Mouse (Mus musculus) hindbrain, postnatal 0 days (tissue): ENCODE measurements around the gene Chac1. TPM values are rescaled to one million over a fixed set of nuclear protein-coding genes. Genes with fewer than 3 reads are reported as not detected.

Experiments
- ATAC-seq: fragments of 200-750 bp; cut with Nextera tagmentation; 2 replicates; pipeline ENCODE4 v1.8.0; 2017; ENCODE audit warnings: mild to moderate bottlenecking, moderate TSS enrichment, moderate library complexity
- DNase-seq: peaks from one replicate; pipeline ENCODE4 v3.0.0-alpha.2; 2015; ENCODE audit warnings: low spot score
- H3K27ac ChIP-seq: fragments of 300-500 bp; sonication (generic); 2 replicates; pipeline ENCODE4 v1.5.1; 2014; ENCODE audit warnings: mild to moderate bottlenecking
- H3K27me3 ChIP-seq: fragments of 300-500 bp; sonication (generic); 2 replicates; pipeline ENCODE4 v1.6.1; 2014; ENCODE audit warnings: low read length, mixed read lengths; ENCODE audit not compliant: insufficient read depth
- H3K36me3 ChIP-seq: fragments of 300-500 bp; sonication (generic); 2 replicates; pipeline ENCODE4 v1.6.1; 2014; ENCODE audit warnings: low read length, mixed read lengths; ENCODE audit not compliant: insufficient read depth
- H3K4me1 ChIP-seq: fragments of 300-500 bp; sonication (generic); 2 replicates; pipeline ENCODE4 v1.6.1; 2014; ENCODE audit warnings: antibody characterized with exemption, low read length, mixed read lengths; ENCODE audit not compliant: insufficient read depth
- H3K4me2 ChIP-seq: fragments of 300-500 bp; sonication (generic); 2 replicates; pipeline ENCODE4 v1.6.1; 2014; ENCODE audit warnings: low read depth, mild to moderate bottlenecking, low read length, moderate library complexity, mixed read lengths
- H3K4me3 ChIP-seq: fragments of 300-500 bp; sonication (generic); 2 replicates; pipeline ENCODE4 v1.5.1; 2014; ENCODE audit warnings: low read length
- H3K9ac ChIP-seq: fragments of 300-500 bp; sonication (generic); replicated peaks from 2 replicates; pipeline ENCODE4 v1.6.1; 2014; ENCODE audit warnings: mild to moderate bottlenecking, low read length, moderate library complexity, mixed read lengths
- H3K9me3 ChIP-seq: fragments of 300-500 bp; sonication (generic); 2 replicates; pipeline ENCODE4 v1.6.1; 2016; ENCODE audit warnings: low read length, mixed read lengths
- CTCF ChIP-seq: IDR thresholded peaks from 2 replicates; pipeline ENCODE4 v1.5.1; 2016; ENCODE audit warnings: antibody characterized with exemption, control low read depth, low read depth
- WGBS: fragments of 180-500 bp; shearing (Covaris S2); extraction: QIAGEN DNeasy Blood & Tissue Kit; methylation state at CpG from one replicate; pipeline ENCODE4 v1.1.7; 2014; 5-methylcytosine and 5-hydroxymethylcytosine counted together
- polyA plus RNA-seq: library from polyadenylated mRNA; unstranded; fragments of >200 nt; fragmentation: Nextera tagmentation; extraction: Ambion mirVana; gene quantifications from 2 replicates; pipeline ENCODE4 v1.2.1, GENCODE M21; 2015
- total RNA-seq: library from RNA; depleted of rRNA; stranded (reverse); fragments of >200 nt; gene quantifications from 2 replicates; pipeline ENCODE4 v1.2.3, GENCODE M21; 2014

The Chac1 gene
- total and polyA plus RNA-seq, 2 experiments from 2014 or later = 12.6 to 22.6 TPM

DNA sequence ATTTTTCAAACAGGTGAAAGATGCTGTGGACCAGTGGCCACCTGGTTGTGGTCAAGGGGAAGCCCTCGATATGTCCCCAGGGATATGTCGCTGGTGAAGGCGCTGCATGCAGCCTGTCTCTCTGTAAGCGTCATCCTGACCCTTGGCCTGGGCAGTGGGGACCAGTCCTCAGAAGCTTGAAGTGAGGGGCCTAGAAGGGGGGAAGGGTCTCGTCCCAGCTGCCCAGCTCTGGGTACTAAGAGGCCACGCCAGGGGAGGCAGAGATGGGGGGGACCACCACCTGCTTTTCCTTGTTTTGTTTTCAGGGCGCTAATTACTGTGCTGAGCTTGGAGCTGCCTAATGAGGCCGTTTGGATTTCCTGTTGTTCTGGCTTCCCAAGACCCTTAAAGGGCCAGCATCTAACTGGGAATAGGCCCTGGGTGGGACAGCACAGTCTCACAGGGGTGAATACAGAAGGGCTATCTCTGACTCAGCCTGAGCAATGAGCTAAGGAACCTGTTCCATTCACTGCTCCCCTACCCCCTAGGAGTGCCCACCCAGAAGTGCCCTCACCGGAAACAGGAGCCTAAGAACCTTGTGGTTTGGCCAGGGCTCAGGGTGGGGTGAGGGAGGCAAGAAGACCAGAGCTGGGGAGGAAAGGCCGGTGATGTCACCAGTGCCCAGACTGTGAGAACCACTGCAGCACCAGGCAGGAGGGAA is 37.1 kb upstream of the Chac1 start:
- no peak overlapping the region for H3K4me2 ChIP-seq
- no peak overlapping the region for H3K27ac ChIP-seq
- no peaks in the 10 kb centered on the region for H3K9me3 ChIP-seq
- no peak for TF ChIP-seq CTCF
- no peaks in the 10 kb centered on the region for H3K36me3 ChIP-seq
- no peak overlapping the region for H3K9ac ChIP-seq
- H3K4me1 ChIP-seq = no peaks in the 10 kb centered on the region
- no peak overlapping the region for H3K4me3 ChIP-seq
- DNase-seq (no peak), ATAC-seq (no peak)
- WGBS = 32% methylated on average over 10 of the region's 10 CpGs
- H3K27me3 ChIP-seq = 0 out of 2 replicates have a peak, but pooled peaks cover 3% of the 10 kb centered on the region

DNA sequence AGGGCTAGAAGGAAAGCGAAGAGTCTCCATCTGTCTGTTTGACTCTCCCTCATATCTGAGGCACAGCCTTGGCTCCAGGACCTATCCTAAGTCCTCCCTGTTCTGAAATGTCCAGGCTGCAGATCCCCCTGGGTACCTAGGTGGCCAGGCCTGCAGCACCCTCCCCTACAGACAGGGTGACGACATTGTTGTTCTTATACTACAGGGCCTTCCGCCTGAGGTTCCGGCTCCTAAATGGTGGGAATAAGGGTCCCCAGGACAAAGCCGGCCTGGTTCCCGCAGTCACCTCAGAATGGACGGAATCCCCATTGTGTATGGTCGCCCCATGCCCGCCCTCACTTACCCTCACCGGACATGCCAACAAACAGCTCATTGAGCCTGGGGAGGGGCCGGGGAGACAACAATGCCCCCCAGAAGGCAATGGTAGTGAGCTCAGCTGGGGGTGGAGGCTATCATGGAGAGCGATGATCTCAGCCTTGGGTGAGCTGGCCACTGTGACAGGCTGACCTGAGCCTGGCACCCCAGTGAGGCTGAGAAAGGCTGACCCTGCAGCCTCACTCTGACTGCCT is 36.2 kb upstream of the Chac1 start:
- H3K4me1 ChIP-seq = no peaks in the 10 kb centered on the region
- H3K27me3 ChIP-seq = 0 out of 2 replicates have a peak, but pooled peaks cover 3% of the 10 kb centered on the region
- DNase-seq = no peak
- no peaks in the 10 kb centered on the region for H3K36me3 ChIP-seq
- H3K9ac ChIP-seq = no peak overlapping the region
- no peaks in the 10 kb centered on the region for H3K9me3 ChIP-seq
- no peak for TF ChIP-seq CTCF
- H3K4me2 ChIP-seq = no peak overlapping the region
- no peak overlapping the region for H3K4me3 ChIP-seq
- no peak overlapping the region for H3K27ac ChIP-seq
- WGBS = 58% methylated on average over 12 of the region's 12 CpGs
- ATAC-seq = no peak

DNA sequence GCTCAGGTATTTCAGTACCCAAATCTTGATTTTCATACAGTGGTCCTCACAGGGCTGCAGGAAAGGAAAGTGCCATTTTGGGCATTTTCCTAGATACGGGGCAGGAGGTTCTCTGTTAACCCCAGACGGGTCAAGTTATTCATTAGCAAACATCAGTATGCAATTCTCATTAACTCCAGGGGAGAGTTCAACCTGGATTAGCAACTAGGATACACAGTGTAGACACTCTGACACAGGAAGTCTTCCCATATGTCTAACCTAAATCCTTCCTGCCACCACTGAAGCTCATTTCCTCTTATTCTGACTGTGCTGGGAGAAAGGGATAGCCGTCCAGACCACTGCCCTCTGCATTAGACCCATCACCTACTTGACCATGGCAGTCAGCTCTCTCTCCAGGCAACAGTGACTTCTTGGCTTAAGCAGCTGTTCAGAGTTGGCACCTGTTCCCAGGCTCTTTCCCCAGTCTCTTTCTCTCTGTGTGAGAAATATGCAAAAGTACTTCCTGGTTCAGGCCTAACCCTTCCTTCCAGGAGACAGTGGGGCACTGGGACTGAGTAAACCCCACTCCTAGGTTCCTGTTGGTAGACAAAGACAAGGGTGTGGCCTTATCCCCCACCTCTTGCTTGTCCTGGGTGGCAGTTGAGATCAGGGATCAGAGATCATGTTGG is 32.9 kb upstream of the Chac1 start:
- Histone ChIP-seq H3K4me3 (no peak overlapping the region), H3K27ac (no peak overlapping the region), H3K9me3 (no peaks in the 10 kb centered on the region), H3K36me3 (no peaks in the 10 kb centered on the region), H3K4me1 (peaks cover 12% of the 10 kb centered on the region), H3K4me2 (no peak overlapping the region), H3K9ac (no peak overlapping the region), H3K27me3 (peaks cover 20% of the 10 kb centered on the region; the same call in 1 of the 2 replicates)
- DNase-seq (no peak), ATAC-seq (no peak)
- TF ChIP-seq CTCF = no peak
- WGBS = 75% methylated on average over 3 of the region's 3 CpGs

DNA sequence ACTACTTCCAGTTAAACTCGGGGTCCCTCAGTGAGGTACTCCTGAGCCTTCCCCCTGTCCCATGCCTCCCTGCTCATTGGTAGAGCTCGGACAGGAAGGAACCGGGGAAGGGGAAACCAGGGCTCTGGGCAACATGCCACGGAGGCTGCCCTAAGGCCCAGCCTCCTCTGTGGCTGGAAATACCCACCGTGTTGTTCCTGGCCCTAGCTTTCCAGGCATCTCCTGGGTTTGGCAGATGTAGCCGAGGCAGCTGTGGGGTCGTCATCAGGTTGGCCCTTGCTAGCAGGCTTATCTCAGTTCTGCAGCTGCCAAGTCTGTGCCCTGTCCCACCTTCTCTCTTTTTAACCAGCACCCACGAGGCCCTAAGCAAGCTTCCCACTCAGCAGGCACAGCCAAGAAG is 30.5 kb upstream of the Chac1 start:
- WGBS = 53% methylated on average over 8 of the region's 8 CpGs
- no peaks in the 10 kb centered on the region for H3K36me3 ChIP-seq
- ATAC-seq = no peak
- TF ChIP-seq CTCF = no peak
- H3K27me3 ChIP-seq = peaks cover 33% of the 10 kb centered on the region
- DNase-seq = no peak
- no peak overlapping the region for H3K4me2 ChIP-seq
- H3K4me3 ChIP-seq = no peak overlapping the region
- H3K9me3 ChIP-seq = no peaks in the 10 kb centered on the region
- peaks cover 25% of the 10 kb centered on the region for H3K4me1 ChIP-seq
- H3K27ac ChIP-seq = no peak overlapping the region
- no peak overlapping the region for H3K9ac ChIP-seq

DNA sequence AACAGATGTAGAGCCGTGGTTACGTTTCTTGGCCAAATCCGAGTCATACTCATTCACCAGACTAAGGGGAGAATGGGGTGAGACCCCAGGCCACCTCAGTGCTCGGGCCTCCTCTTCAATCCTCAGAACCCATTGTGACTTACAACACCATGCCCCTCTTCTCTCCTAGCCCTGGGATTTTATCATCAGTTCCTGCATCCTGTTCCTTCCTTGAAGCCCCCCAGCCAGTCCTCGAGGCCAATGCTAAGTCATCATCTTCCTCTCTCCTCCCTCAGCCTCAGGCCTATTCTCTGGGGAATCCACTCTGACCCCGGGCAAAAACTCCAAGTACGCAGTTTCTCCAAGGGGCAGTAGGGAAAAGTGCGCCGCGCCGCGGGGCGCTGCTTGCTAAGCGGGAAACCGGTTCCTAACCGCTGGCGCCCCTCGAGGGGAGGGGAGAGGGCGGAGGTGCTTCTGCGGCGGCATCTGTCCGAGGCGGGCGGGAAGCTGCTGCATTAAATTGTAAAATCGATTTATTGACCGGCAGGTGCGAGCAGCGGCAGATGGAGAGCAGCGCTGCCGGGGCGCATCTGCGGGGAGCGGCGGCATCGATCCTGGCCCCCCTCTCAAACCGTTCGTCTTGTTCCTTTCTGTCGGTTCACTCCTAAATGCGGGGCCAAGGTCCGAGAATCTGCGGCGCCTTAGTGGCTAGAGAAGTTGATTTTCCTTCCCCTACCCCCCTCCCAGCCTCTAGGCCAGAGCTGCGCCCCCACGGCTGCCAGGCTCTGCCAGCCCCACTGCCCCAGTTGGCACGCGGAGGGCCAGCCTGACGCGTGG is 29.1 kb upstream of the Chac1 start:
- peak; percentile 32 for DNase-seq
- WGBS = 4% methylated on average over 48 of the region's 48 CpGs
- TF ChIP-seq CTCF = no peak
- no peak overlapping the region for H3K27ac ChIP-seq
- ATAC-seq = no peak
- peaks cover 28% of the 10 kb centered on the region for H3K4me1 ChIP-seq
- peak overlapping the region; percentile 44 for H3K9ac ChIP-seq
- peak overlapping the region; percentile 72 for H3K4me2 ChIP-seq
- no peaks in the 10 kb centered on the region for H3K36me3 ChIP-seq
- H3K4me3 ChIP-seq = peak overlapping the region; percentile 27
- no peaks in the 10 kb centered on the region for H3K9me3 ChIP-seq
- peaks cover 37% of the 10 kb centered on the region for H3K27me3 ChIP-seq

DNA sequence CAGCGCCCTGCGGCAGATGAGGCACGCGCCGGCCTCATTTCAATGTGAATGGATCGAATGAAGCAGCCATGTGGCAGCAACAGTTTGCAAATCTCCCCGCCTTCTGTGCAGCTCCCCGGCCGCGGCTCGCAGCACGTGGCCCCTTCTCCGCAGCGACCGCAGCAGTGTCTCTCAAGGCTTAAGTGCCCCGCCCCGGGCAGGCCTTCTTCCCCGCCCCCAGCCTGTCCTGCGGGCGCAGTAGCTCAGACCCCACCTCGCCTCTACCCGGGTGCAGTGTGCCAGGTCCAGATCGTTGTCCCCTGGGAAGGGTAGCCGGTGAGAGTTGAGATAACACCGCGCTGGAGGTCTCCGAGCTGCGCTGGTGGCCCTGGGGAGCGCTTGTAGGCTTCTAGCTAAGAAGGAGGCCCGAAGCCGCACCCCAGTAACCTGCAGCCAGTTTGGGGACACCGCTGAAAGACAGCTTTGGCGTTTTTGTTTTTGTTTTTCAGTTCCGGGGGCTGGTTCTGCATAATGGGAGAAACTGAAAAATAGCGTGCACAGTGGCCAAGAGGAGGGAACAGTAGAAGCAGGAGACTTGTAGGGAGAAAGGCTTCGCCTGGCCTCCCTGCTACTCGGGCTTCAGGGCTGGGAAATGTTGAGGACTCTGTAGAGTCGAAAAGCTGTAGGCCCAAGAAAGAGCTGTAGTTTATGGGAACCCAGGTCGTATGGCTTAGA is 28.3 kb upstream of the Chac1 start:
- peaks cover 37% of the 10 kb centered on the region for H3K27me3 ChIP-seq
- peak; percentile 87 for DNase-seq
- ATAC-seq = peak; percentile 70
- no peaks in the 10 kb centered on the region for H3K36me3 ChIP-seq
- TF ChIP-seq CTCF = no peak
- no peak overlapping the region for H3K27ac ChIP-seq
- peak overlapping the region; percentile 44 for H3K9ac ChIP-seq
- peaks cover 28% of the 10 kb centered on the region for H3K4me1 ChIP-seq
- H3K4me3 ChIP-seq = peak overlapping the region; percentile 27
- no peaks in the 10 kb centered on the region for H3K9me3 ChIP-seq
- H3K4me2 ChIP-seq = peak overlapping the region; percentile 72
- 6% methylated on average over 39 of the region's 39 CpGs for WGBS
